Mouse (Mus musculus) kidney, postnatal 25 days (tissue): ENCODE measurements at regions not wholly inside any gene's neighbourhood (a gene's known extent, or its start where the extent isn't known, plus 50 kb on each side); places are given as distances from the start of the nearest gene placed in this dataset.
"Not testable (repeated sequence)": the region's sequence is repeated elsewhere in the genome, so short reads cannot be mapped to it uniquely, and the experiment has no call there.

Experiments
- DNase-seq, 2 experiments: peaks; one replicate each; pipeline ENCODE4 v3.0.0; 2021; ENCODE audit warnings: mixed read lengths in 2 of 2

- no peak for DNase-seq
These were observed 305.1 kb upstream of the Arx start for GRCm38 (mm10) chrX:92981141-92981540.

GRCm38 (mm10) chrX:93002236-93002976, 283.8 kb upstream of the Arx start:
- no peak for DNase-seq

DNA sequence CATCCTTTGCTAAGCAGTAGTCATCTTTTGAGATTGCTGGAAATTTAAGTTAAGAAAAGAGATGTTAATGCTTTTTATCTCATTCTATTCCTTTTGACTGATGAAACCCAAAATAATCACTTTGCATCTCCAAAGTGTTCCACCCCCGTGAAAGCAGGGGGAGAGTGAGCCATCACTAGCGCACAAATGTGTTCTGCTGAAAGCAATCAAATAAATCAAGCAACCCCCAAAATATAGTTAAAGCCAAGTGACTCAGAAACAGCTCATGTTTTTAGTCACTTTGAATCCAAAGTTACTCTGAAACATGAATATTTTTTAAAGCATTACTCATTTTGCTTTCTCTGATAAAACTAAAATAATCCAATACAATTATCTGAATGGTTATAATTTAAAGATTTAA, 279.6 kb upstream of the Arx start:
- no peak for DNase-seq

- DNase-seq, result no peak
These were observed 274.7 kb upstream of the Arx start for GRCm38 (mm10) chrX:93011578-93011977.

- peak; percentile 6 to 51 for DNase-seq
These were observed 269.9 kb upstream of the Arx start for GRCm38 (mm10) chrX:93016391-93016790.

GRCm38 (mm10) chrX:93041096-93041495, 245.1 kb upstream of the Arx start:
- DNase-seq, result no peak

DNA sequence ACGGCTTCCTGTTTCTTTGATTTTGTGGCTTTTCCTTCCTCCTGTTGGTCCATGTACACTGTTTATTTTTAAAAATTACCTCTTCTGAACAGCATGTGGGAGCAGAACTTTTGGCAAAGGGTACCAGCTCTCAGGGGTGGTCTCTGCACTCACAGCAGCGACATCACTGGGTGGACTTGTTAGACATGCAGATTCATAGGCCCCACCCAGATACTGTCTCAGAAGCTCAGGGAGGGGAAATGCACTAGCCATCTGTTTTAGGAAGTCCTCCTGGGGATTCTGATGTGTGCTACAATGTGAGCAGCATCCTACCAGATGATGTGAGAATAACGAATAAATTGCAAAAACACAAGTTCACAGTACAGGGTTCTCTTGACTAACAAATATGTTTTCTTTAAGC, 243.5 kb upstream of the Arx start:
- no peak for DNase-seq

GRCm38 (mm10) chrX:93048967-93049754, 237.1 kb upstream of the Arx start:
- no peak for DNase-seq

DNA sequence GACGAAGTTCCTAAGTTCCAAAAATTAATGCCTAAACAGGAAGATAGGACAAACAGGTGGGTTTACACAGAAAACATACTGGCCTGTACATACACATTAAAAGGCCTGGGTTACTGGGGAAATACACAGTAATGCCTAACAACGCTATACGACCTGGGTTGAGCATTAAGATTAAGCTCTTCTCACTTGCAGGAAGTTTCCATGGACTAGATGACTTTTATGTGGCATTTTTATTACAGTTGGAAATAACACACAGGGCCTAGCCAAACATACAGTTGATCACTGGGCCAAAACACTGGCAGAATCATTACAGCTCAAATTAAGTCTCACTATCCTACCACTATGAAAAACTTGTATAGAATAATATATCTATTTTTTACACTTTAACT, 236.5 kb upstream of the Arx start:
- no peak for DNase-seq

DNA sequence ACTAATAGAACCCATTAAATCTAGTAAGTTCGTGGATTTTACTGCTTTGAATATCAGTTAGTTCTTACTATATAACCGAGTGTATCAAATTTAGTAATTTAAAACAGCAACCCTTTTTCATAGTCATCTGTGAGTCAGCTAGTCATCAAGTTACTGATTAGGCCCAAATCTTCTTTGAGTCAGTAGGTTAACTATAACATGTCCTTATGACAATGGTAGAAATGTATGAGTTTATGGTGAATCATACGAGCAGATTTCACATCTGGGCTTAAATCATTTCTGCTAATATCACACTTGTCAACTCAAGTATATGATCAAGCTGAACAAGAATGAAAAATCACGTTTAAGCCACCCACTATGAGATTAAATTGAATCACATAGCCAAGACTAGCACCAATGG, 226.7 kb upstream of the Arx start:
- DNase-seq, result no peak

DNA sequence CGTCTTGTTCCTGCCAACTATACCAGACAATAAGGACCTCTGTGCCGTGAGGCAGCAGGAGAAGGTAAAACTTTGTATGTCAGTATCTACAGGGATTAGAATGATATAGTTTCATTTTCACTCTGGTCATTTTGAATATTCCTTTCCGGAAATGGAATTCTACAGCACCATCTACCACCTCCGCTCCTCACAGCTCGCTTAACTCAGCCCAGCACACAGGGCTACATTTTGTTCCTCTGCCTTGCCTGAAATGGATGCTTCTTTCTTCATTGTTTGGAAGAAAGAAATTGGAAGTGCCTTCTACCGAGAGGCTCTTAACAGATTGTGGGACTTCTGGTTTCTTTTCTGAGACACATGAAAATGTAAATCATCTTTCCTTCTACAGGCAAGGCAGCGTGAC, 217.4 kb upstream of the Arx start:
- DNase-seq, result no peak

DNA sequence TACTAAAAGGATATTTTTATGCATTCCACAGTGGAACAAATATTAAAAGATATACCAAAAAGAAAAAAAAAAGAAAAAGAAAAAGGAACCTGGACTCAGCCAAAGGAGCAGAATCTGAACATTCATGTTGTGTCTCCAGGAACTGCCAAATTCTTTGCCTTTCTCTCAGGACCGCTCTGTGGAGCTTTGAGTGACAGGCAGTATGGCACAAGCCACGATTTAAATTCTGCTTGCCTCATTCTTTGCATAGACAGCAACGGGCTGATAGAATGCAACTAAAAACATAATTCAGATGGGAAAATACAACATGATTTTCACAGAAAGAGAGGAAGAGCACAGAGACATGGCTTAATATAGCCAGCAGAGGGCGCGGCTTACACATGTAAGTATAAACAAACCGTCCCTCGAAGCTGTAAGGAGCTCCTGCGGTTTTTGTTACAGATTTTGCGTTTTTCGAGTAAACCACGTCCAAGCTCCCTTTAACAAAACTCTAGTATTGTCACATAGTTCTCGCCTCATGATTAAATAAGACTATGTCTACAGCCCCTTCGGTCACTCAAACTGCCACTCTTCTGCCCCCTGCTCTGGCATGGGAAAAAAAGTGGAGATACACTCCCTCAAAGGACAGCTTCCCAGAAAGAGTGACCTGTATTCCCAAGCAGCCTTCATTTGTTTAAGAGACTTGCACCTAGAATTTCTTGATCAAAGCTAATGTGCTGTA, 216.5 kb upstream of the Arx start:
- DNase-seq, result peak; percentile 50 to 73

GRCm38 (mm10) chrX:93070290-93070611, 216.0 kb upstream of the Arx start:
- no peak for DNase-seq

- DNase-seq, result no peak
These were observed 197.3 kb upstream of the Arx start for GRCm38 (mm10) chrX:93088976-93089375.

DNA sequence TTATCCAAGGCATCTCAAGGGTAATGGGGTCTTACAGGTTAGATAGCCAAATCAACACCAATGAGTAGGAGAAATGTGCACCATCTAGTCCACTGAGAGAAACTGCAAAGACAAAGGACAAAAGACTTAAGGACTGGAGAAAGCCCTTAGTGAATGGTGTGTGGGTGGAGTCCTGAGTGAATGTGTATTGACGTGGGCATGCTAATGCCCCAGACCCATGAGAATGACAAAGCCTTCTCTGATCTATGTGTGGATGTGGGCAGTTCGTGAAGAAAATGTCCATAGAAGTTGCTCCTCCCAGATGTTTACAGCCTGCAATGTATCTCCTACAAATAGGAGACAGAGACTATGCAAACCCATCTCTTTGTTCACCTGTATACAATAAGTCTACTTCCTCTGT, 188.7 kb upstream of the Arx start:
- DNase-seq, result no peak

DNA sequence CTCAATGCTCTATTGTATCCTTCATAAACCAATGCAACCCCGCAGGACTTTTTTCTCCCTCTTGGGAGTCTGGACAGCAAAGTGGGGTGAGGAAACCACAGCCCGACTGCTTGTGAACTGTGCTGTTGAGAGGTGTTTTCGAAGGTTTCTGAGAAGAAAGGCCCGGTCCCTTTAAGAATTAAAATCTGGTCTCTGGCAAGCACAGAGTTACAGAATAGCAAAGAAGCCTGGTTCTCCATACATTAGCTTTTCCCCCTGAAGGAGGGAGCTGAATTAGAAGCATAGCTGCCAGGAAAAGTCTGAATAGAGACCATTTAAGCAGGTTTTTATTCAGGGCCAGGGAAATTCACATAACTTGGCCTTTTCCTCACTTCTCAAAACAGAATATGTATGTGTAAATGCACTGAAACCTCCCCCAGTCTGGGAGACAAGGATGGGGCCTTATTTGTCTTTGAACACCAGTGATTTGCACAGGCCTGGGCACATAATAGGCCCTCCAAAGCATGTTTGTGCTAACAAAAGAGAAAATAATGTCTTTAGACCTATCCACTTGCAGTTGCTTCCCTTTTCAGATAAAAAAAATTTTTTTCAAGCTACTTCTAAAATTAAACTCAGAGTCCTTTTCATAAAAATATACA, 178.2 kb upstream of the Arx start:
- DNase-seq, result no peak

DNA sequence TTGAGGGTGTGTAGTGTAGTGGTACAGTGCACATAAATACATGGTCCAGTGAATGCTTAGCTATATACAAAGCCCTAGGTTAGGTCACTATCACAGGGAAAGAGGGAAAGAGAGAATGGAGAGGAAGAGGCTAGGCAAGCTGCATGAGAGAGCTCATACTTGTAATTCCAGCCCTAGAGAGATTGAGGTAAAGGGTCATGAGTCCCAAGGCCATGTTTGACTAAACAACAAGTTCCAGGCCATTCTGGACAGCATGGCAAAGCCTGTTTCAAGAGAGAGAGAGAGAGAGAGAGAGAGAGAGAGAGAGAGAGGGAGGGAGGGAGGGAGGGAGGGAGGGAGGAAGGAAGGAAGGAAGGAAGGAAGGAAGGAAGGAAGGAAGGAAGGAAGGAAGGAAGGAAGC, 131.9 kb upstream of the Arx start:
- not testable (repeated sequence) for DNase-seq

DNA sequence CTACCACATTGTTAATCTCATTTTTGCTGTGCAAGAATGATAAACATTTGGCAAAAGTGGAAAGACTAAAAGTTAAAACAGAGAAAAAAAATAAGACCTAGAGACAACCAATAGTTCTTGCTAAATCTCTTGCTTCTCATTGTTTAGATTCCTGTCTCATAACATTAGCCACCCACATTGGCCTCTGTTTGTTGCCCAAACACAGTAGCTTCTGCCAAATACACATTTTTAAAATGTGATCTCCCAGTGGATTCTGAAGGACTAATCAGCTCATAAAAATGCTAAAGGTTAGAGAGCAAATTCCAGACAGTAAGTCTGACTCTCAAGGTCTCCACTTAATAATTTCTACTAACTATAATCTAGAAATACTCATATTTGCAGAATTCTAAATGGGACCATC, 127.1 kb upstream of the Arx start:
- DNase-seq, result no peak

DNA sequence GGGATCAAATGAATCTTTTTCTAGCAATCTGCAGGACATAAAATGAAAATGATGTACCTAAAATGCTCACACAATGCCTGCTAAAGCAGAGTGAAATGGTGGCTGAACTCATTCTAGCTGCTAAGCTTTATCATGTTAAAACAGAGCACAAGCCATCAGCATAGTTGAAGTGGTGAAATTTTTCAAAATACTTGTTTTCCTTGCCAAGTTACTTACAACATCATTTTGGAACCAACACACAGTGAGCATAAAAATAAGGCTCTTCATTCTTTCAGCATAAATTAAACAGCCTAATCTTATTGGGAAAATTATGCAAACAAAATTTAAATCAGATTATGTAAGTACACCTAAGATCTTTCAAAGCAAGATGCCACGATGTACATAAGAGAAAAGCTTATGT, 125.3 kb upstream of the Arx start:
- DNase-seq, result no peak
